Mouse (Mus musculus): Measurements from ENCODE around the gene Mrpl22. TPM values are rescaled to one million over a fixed set of nuclear protein-coding genes. Genes with fewer than 3 reads are reported as not detected.
"Not testable (repeated sequence)": the region's sequence is repeated elsewhere in the genome, so short reads cannot be mapped to it uniquely, and the experiment has no call there.

The Mrpl22 gene
- polyA plus RNA-seq, 1 experiment from 2014 or later, result 120 TPM

DNA sequence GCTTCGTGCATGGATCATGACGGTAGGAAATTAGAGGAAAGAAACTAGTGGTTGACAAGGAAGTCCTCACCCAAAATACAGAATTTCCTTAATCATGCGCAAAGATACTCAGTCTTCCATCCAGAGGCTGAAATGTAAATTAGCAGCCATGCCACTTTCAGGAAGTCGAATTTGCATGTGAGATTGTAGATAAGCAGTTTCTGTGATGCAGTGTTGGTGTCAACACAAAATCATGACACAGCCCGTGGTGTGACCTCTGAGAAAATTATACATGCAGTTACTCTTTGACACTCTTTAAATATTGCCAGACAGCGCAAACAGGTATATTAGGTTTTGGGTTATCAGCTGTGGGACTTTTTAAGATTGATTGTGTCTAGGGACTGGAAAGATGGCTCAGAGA lies 18.2 kb downstream of the Mrpl22 start:
- 96% methylated on average over 6 of the region's 6 CpGs for WGBS
- ATAC-seq, result no peak

DNA sequence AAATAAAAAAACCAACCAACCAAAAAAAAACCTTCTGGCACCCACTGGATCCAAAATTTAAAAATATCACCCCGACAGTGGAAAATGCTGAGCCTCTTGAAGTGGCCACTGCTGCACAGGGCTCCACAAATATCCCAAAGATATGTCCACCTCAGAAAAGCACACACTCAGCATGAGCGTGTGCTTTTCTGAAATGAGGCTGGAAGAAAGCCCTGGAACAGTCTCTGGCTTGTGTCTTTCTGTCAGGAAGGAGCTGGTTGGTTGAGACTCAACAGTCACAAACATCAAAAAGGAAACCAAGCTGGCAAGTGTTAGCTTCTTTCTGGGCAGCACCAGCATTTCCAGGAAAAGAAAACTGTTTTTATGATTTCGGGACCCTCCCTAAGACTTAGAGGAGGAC lies 21.9 kb downstream of the Mrpl22 start:
- 86% methylated on average over 3 of the region's 3 CpGs for WGBS
- no peaks in the 10 kb centered on the region for H3K27me3 ChIP-seq
- H3K9ac ChIP-seq (replicated peaks), result no peak overlapping the region
- no peaks in the 10 kb centered on the region for H3K36me3 ChIP-seq
- H3K4me2 ChIP-seq (replicated peaks), result no peak overlapping the region
- no peak overlapping the region for H3K27ac ChIP-seq
- ATAC-seq, result no peak
- no peaks in the 10 kb centered on the region for H3K9me3 ChIP-seq
- no peak overlapping the region for H3K4me3 ChIP-seq (replicated peaks)
- H3K4me1 ChIP-seq (replicated peaks), result no peaks in the 10 kb centered on the region

More for the DNA sequence above, 18.2 kb downstream of the Mrpl22 start:
- H3K9ac ChIP-seq (replicated peaks), result no peak overlapping the region
- no peaks in the 10 kb centered on the region for H3K4me1 ChIP-seq (replicated peaks)
- H3K4me2 ChIP-seq (replicated peaks), result no peak overlapping the region
- no peak overlapping the region for H3K27ac ChIP-seq
- no peaks in the 10 kb centered on the region for H3K27me3 ChIP-seq
- no peak overlapping the region for H3K4me3 ChIP-seq (replicated peaks)
- H3K9me3 ChIP-seq, result no peaks in the 10 kb centered on the region
- H3K36me3 ChIP-seq, result no peaks in the 10 kb centered on the region

DNA sequence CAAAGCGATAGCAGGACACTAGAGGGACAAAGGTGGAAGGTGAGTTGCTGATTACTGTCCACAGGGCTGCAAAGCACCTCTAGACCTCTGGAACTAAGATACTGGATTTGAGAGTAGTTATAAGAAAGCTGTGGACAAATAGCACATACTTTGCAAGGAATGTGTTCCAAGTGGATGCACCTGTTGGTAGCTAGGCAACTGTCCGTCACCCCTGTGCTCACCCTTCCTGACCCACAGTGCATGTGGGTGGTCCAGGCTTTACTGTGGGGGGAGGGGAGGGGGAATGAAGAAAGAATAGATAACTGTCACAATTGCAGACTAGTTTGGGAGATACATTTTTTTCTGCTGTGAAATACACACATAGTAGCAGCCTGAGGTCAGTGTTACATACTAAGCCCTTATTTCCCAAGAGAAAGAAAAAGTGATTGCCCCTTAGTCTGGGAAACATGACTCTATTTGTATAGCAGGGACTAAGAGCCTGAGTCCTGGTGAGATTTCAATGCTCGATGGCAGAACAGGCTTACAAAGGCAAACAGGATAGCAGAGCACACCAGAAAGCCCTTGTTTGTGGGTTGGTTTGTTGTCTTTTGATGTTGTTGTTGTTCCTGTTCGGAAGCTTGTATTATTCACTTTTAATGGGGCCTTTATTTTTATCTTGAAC lies 22.5 kb downstream of the Mrpl22 start:
- no peaks in the 10 kb centered on the region for H3K36me3 ChIP-seq
- H3K4me2 ChIP-seq (replicated peaks), result no peak overlapping the region
- peaks cover under 1% of the 10 kb centered on the region; the same call in 1 of the 2 replicates for H3K4me1 ChIP-seq (replicated peaks)
- H3K9me3 ChIP-seq, result no peaks in the 10 kb centered on the region
- WGBS, result 39% methylated on average over 4 of the region's 4 CpGs
- H3K27me3 ChIP-seq, result no peaks in the 10 kb centered on the region
- no peak for ATAC-seq
- no peak overlapping the region for H3K9ac ChIP-seq (replicated peaks)
- H3K27ac ChIP-seq, result no peak overlapping the region
- no peak overlapping the region for H3K4me3 ChIP-seq (replicated peaks)

DNA sequence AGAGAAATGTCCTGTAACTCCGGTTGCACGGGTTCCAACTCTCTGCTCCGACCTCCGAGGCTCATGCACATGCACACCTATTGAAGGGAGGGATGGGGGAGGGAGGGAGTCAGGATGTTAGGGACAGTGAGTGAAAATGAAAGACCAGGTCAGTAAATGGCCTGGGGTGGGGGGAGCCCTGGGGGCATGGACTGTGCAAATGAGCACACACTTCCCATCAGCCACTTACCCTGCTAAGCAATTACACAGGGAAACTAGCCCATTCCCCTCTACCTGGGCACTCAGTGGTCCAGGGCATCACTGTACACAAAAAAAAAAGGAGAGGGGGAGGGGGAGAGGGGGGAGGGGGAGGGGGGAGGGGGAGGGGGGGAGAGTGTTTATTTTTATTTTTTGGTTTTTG lies 27.2 kb downstream of the Mrpl22 start:
- ATAC-seq, result no peak
- no peak overlapping the region for H3K4me3 ChIP-seq (replicated peaks)
- no peak overlapping the region for H3K9ac ChIP-seq (replicated peaks)
- no peak overlapping the region for H3K27ac ChIP-seq
- no peaks in the 10 kb centered on the region for H3K9me3 ChIP-seq
- H3K4me1 ChIP-seq (replicated peaks), result peaks cover 4% of the 10 kb centered on the region; the same call in 1 of the 2 replicates
- H3K4me2 ChIP-seq (replicated peaks), result peak overlapping the region; percentile 55; the same call in 1 of the 2 replicates
- H3K27me3 ChIP-seq, result no peaks in the 10 kb centered on the region
- H3K36me3 ChIP-seq, result no peaks in the 10 kb centered on the region
- 90% methylated on average over 4 of the region's 4 CpGs for WGBS

DNA sequence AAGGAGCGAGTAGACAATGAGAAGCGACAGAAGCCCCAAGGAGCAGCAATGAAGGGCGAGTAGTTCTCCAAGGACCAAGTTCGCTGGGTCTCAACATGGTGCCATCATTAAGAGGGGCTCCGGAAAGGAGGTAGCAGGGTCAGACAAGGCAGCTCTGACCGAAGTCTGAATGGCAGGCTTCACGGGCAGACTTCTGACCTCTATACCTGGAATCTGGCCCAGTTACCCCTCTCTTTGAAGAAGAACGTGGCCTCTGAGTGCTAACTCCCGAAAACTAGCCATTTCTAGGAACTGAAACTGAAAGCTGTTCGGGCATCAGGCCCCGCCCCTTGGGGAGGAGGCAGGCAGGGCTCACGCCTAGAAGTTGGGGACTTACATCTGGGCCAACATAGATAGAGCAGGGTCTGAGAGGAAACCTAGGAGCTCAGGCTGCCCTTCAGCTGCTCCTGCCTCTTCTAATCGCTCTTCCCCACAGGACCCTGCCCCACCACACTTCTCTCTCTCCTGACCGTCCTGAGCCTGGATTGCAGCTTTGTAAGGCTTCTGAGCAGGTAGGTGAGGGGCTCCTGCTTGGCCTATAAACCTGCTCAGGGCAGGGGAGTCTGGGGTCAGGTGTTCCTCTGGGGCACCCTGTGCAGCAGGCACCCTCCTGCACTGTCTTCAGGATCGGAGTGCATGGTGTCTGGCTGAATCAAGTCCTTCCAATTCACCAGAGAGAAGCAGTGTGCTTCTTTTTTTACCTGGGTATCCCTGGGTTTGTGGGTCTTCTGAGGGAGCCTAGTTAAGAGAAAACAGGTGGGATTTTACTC lies 28.0 kb downstream of the Mrpl22 start, which contains the start of the genes Igtp and Irgm2:
Gene Igtp (plus strand): TSS at position 328 of the 809 bp plus-strand sequence.
Gene Irgm2 (plus strand): TSS at position 390 of the 809 bp plus-strand sequence.
- Histone ChIP-seq H3K9ac (replicated peaks) (peak within 1 kb of the TSS; percentile 42; the same call in 1 of the 2 replicates), H3K4me2 (replicated peaks) (peak within 1 kb of the TSS; percentile 55), H3K4me3 (replicated peaks) (peak within 1 kb of the TSS; percentile 42)
- not testable (repeated sequence) for ATAC-seq; H3K27me3 ChIP-seq; H3K36me3 ChIP-seq; H3K9me3 ChIP-seq; H3K27ac ChIP-seq; H3K4me1 ChIP-seq (replicated peaks)
- 14% methylated on average over 14 of the region's 15 CpGs for WGBS

DNA sequence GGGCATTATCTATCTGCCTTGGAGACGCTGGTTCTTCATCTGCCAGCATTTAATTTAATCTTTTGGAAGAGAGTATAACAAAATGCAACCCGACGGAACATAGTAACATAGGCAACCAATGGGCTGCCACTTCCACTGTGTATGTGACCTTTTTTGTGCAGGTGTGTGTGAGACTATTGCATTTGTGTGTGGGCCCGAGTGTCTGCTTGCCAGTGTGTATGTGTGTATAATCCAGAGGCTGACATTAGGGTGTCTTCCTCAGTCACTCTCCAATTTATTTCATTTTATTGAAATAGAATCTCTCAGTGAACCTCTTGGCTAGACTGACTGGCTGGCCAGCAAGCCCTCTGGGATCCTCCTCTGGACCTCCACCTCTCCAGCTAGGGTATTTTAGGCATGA lies 28.8 kb downstream of the Mrpl22 start:
- no peak overlapping the region for H3K4me2 ChIP-seq (replicated peaks)
- no peak overlapping the region for H3K27ac ChIP-seq
- no peak overlapping the region for H3K4me3 ChIP-seq (replicated peaks)
- peaks cover 4% of the 10 kb centered on the region; the same call in 1 of the 2 replicates for H3K4me1 ChIP-seq (replicated peaks)
- ATAC-seq, result no peak
- no peaks in the 10 kb centered on the region for H3K9me3 ChIP-seq
- 96% methylated on average over 4 of the region's 4 CpGs for WGBS
- no peaks in the 10 kb centered on the region for H3K36me3 ChIP-seq
- H3K9ac ChIP-seq (replicated peaks), result no peak overlapping the region
- no peaks in the 10 kb centered on the region for H3K27me3 ChIP-seq

DNA sequence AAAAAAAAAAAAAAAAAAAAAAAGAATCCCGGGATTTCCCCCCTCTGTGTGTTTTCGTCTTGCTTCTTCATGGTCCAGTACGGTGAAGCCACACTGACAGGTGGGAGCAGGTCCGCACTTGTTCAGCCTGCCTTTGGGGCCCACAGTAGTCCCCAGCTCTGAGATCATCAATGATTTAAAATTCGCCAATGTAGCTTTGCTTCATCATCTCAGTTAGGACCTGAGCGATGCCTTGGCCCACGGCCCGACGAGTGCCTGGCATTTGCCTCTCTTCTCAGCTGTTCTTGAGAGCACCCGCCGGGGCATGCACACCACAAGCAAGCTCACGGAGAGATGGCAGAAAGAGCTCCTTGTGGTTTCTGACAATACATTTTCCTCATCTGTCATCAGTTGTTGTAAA lies 29.6 kb downstream of the Mrpl22 start:
- 89% methylated on average over 12 of the region's 12 CpGs for WGBS
- Histone ChIP-seq H3K4me2 (replicated peaks) (no peak overlapping the region), H3K27ac (no peak overlapping the region), H3K4me1 (replicated peaks) (peaks cover 4% of the 10 kb centered on the region; the same call in 1 of the 2 replicates), H3K9me3 (no peaks in the 10 kb centered on the region), H3K27me3 (no peaks in the 10 kb centered on the region), H3K9ac (replicated peaks) (no peak overlapping the region), H3K4me3 (replicated peaks) (no peak overlapping the region), H3K36me3 (no peaks in the 10 kb centered on the region)
- ATAC-seq, result no peak

DNA sequence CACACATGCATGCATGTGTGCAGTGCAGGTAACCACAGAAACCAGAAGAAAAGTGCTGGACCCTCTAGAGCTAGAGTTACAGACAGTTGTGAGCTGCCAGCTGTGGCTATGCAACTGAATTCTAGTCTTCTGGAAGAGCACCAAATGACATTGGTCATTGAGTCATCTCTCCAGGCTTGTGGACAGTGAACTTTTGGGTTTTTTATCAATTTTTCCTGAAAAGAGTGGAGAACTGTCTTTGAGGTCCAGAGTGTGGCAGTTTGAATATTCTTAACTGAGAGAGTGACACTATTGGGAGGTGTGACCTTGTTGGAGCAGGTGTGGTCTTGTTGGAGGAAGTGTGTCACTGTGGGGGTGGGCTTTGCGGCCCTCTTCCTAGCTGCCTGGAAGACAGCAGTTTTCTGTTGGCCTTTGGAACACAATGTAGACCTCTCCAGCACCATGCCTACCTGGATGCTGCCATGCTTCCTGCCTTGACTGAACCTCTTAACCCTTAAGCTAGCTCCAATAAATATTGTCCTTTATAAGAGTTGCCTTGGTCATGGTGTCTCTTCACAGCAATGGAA lies 38.9 kb downstream of the Mrpl22 start:
- ATAC-seq, result no peak
- Histone ChIP-seq H3K27ac (no peak overlapping the region), H3K36me3 (no peaks in the 10 kb centered on the region), H3K4me1 (replicated peaks) (peaks cover 4% of the 10 kb centered on the region), H3K9ac (replicated peaks) (no peak overlapping the region), H3K27me3 (0 out of 2 replicates have a peak, but pooled peaks cover 2% of the 10 kb centered on the region), H3K4me3 (replicated peaks) (no peak overlapping the region), H3K4me2 (replicated peaks) (no peak overlapping the region), H3K9me3 (no peaks in the 10 kb centered on the region)
- WGBS, result 97% methylated on average over 1 of the region's 1 CpGs

DNA sequence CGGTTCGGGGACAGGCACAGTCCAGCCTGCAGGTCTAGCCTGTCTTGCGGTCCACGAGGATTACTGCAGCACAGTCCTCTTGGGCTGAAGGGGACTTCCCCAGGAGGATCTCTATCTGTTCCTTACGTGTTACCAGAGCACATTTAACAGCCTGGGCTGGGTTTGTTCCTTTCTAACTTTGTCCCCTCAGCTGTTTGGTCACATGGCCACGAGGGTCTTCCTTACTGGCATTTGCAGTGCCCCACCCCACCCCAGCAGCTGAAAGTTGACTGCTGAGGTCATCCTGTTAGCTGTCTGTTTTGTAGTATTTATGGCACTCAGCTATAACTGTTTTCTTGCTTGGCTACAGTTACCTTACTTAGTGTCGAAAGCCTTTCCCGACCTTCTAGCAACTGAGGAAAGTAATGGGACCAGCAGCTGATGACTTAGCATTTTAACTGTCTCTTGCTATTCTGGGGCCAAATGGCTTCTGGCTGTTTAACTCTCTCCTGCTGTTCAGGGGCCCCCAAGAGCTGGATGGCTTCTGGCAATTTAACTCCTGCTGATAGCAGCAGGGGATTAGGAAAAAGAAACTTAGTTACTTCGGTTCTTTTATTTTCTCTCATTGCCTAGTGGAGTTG lies 39.7 kb downstream of the Mrpl22 start:
- H3K27ac ChIP-seq, result no peak overlapping the region
- H3K4me2 ChIP-seq (replicated peaks), result no peak overlapping the region
- H3K4me1 ChIP-seq (replicated peaks), result peaks cover 4% of the 10 kb centered on the region
- H3K9me3 ChIP-seq, result no peaks in the 10 kb centered on the region
- H3K27me3 ChIP-seq, result 0 out of 2 replicates have a peak, but pooled peaks cover 2% of the 10 kb centered on the region
- no peaks in the 10 kb centered on the region for H3K36me3 ChIP-seq
- H3K4me3 ChIP-seq (replicated peaks), result no peak overlapping the region
- no peak for ATAC-seq
- no peak overlapping the region for H3K9ac ChIP-seq (replicated peaks)
- WGBS, result 22% methylated on average over 9 of the region's 9 CpGs

DNA sequence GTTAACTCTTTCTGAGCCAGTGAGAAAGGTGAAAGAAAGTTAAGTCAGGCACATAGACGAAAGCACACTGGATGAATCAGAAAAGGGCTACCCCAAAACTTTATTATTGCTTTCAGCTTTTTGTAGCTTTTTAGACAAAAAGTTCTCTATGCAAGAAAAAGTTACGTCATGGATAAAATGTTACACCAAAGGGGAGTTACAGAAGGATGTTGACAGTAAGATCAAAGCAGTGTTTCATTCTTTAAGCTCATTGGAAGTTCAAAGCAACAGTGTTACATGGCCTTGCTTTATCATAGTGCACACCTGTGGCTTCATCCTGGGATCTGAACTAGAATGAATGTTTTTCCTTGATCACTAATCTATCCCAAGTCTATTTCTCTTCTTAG lies 40.2 kb downstream of the Mrpl22 start:
- ATAC-seq, result no peak
- Histone ChIP-seq H3K27me3 (0 out of 2 replicates have a peak, but pooled peaks cover 2% of the 10 kb centered on the region), H3K4me3 (replicated peaks) (no peak overlapping the region), H3K4me2 (replicated peaks) (no peak overlapping the region), H3K9me3 (no peaks in the 10 kb centered on the region), H3K27ac (no peak overlapping the region), H3K9ac (replicated peaks) (no peak overlapping the region), H3K4me1 (replicated peaks) (peaks cover 4% of the 10 kb centered on the region), H3K36me3 (no peaks in the 10 kb centered on the region)
- WGBS, result 12% methylated on average over 2 of the region's 2 CpGs

DNA sequence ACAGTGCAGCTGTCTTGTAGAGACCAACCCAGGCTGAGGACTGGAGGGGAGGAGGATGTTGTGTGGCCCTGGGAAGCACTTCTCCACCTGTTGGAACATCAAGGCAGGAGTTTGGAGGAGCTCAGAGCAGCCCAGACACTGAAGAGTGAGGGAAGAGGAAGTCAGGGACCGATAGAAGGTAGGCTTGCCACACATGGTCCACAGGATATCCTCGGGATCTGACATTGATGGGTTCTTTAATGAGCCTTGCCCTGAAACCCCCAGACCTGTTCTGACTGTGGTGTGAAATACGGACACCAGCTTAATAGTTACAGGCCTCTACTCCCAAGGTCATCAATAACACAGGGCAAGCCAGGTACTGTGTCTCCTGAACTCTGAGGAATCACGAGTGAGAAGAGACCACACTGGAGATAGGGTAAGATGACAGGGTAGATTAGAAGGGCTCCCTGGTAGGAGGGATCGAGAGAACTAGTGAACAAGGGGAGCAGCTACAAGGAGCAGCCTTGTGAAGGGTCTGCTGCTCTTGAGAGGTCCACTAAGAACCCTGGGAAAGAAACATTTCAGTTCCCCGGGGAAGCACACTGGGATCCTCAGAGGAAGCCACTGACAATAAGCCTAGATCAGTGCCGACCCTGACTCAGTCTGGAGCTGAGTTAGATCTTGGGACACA lies 42.3 kb downstream of the Mrpl22 start:
- no peaks in the 10 kb centered on the region for H3K9me3 ChIP-seq
- H3K9ac ChIP-seq (replicated peaks), result no peak overlapping the region
- no peak overlapping the region for H3K27ac ChIP-seq
- peaks cover 4% of the 10 kb centered on the region for H3K4me1 ChIP-seq (replicated peaks)
- WGBS, result 82% methylated on average over 7 of the region's 7 CpGs
- H3K36me3 ChIP-seq, result no peaks in the 10 kb centered on the region
- no peak overlapping the region for H3K4me2 ChIP-seq (replicated peaks)
- ATAC-seq, result no peak
- 0 out of 2 replicates have a peak, but pooled peaks cover 2% of the 10 kb centered on the region for H3K27me3 ChIP-seq
- H3K4me3 ChIP-seq (replicated peaks), result no peak overlapping the region
